Mouse (Mus musculus) G1E (cell line): ENCODE results near the gene Retreg3.

Experiments used
- CTCF ChIP-seq: IDR thresholded peaks from 2 replicates; pipeline ENCODE4 v1.5.1; 2012; ENCODE audit warnings: low read depth, low read length, inconsistent platforms, mixed read lengths
- GATA1 ChIP-seq: IDR thresholded peaks from 2 replicates; pipeline ENCODE4 v1.6.1; 2012; ENCODE audit warnings: borderline replicate concordance, low read length, inconsistent platforms, mixed read lengths
- GATA2 ChIP-seq: IDR thresholded peaks from 2 replicates; pipeline ENCODE4 v1.6.1; 2012; ENCODE audit warnings: low read depth, low read length, inconsistent platforms, borderline replicate concordance
- POLR2AphosphoS5 ChIP-seq: IDR thresholded peaks from 2 replicates; pipeline ENCODE4 v1.6.1; 2012; ENCODE audit warnings: low read depth, low read length, inconsistent platforms; ENCODE audit not compliant: insufficient replicate concordance
- TAL1 ChIP-seq: conservative IDR thresholded peaks from 2 replicates; pipeline ENCODE4 v1.6.1; 2012; ENCODE audit warnings: low read depth, low read length, inconsistent platforms, mixed read lengths

- no peak for TF ChIP-seq CTCF
- no peak for TF ChIP-seq GATA1
- TF ChIP-seq POLR2AphosphoS5, result no peak
- TF ChIP-seq TAL1, result no peak
- no peak for TF ChIP-seq GATA2
These were observed 1.6 kb downstream of the Retreg3 start for GRCm38 (mm10) chr11:101118105-101118504.
